ENCODE assay signal across 8 mouse cellular contexts in the genomic region with DNA sequence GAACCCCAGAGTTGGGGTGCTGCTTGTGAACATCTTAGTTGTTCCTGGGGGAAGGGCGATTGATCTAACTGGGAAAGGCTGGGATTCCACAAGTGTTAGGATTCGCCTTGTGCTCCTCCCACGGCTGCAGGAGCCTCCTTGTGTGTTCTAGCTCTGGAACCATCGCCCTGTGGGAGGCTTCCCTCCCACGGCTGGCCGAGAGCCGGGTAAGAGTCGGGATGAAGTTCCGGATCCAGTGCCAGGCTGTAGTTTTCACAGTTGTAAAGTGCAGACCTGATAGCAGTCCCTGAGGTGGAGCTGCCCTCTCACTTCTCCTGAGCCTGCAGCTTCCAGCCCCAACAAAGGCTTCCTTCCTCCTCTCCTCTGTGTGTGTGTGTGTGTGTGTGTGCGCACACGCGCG. TPM values are rescaled to one million over a fixed set of nuclear protein-coding genes. Genes with fewer than 3 reads are reported as not detected.
DNase-seq lines count a peak whose midpoint lies in the region; ATAC-seq and TF ChIP-seq lines count a peak whose summit lies in the region.

No protein-coding gene starts in this region.

- H3K9me3 ChIP-seq in hindbrain, embryonic 16.5 days (ENCODE audit: control insufficient read depth, low read length) = no peaks in the 10 kb centered on the region
- no peaks in the 10 kb centered on the region for H3K9me3 ChIP-seq in limb, embryonic 14.5 days (ENCODE audit: control insufficient read depth, low read length)

- no peak overlapping the region for H3K9ac ChIP-seq in hindbrain, embryonic 16.5 days (ENCODE audit: low read depth, low read length)
- H3K9ac ChIP-seq in limb, embryonic 14.5 days (ENCODE audit: low read depth, low read length, severe bottlenecking) = peak overlapping the region; percentile 43; the same call in 1 of the 2 replicates

- DNase-seq in adrenal gland, postnatal 10 days = peak; percentile 66
- DNase-seq in adrenal gland, postnatal 25 days = no peak
- DNase-seq in right cerebral cortex, adult 18-20 months = peak; percentile 85
- no peak for DNase-seq in right cerebral cortex, postnatal 14 days
- no peak for DNase-seq in limb, embryonic 14.5 days (ENCODE audit: low spot score)
- peak; percentile 74 for DNase-seq in right cerebral cortex, postnatal 25 days
- DNase-seq in cerebellum, postnatal 14 days = no peak

- TF ChIP-seq POLR2A in limb, embryonic 14.5 days (IDR thresholded peaks at IDR 0.05; ENCODE audit: borderline replicate concordance, extremely low read depth, insufficient read depth, insufficient read length) = no peak

- no peak for ATAC-seq in hindbrain, embryonic 16.5 days
- ATAC-seq in limb, embryonic 14.5 days (ENCODE audit: low FRiP score, low read depth) = no peak

- no peak overlapping the region for H3K4me3 ChIP-seq in hindbrain, embryonic 16.5 days (ENCODE audit: low read length)
- H3K4me3 ChIP-seq in limb, embryonic 14.5 days (replicated peaks; ENCODE audit: low read length) = no peak overlapping the region

- H3K4me2 ChIP-seq in hindbrain, embryonic 16.5 days (ENCODE audit: low read length) = peak overlapping the region; percentile 22
- H3K4me2 ChIP-seq in limb, embryonic 14.5 days (replicated peaks; ENCODE audit: low read depth, low read length, severe bottlenecking) = peak overlapping the region; percentile 77; the same call in 1 of the 2 replicates

- no peaks in the 10 kb centered on the region for H3K36me3 ChIP-seq in hindbrain, embryonic 16.5 days (ENCODE audit: control insufficient read depth, insufficient read depth, low read length)
- no peaks in the 10 kb centered on the region; the same call in none of the 2 replicates for H3K36me3 ChIP-seq in limb, embryonic 14.5 days (ENCODE audit: control insufficient read depth, insufficient read depth, low read length)

- H3K27ac ChIP-seq in hindbrain, embryonic 16.5 days (ENCODE audit: low read depth, low read length) = no peak overlapping the region
- no peak overlapping the region for H3K27ac ChIP-seq in limb, embryonic 14.5 days (replicated peaks; ENCODE audit: low read depth, low read length)

- 51% methylated on average over 13 of the region's 13 CpGs for WGBS in hindbrain, embryonic 16.5 days
- 65% methylated on average over 13 of the region's 13 CpGs for WGBS in limb, embryonic 14.5 days

- no peaks in the 10 kb centered on the region for H3K27me3 ChIP-seq in hindbrain, embryonic 16.5 days (replicated peaks; ENCODE audit: control insufficient read depth, insufficient read depth, low read length)
- H3K27me3 ChIP-seq in limb, embryonic 14.5 days (ENCODE audit: control insufficient read depth, insufficient read depth, low read length) = no peaks in the 10 kb centered on the region

- peaks cover 22% of the 10 kb centered on the region for H3K4me1 ChIP-seq in hindbrain, embryonic 16.5 days (ENCODE audit: control insufficient read depth, insufficient read depth, low read depth, low read length)
- peaks cover 23% of the 10 kb centered on the region; the same call in 1 of the 2 replicates for H3K4me1 ChIP-seq in limb, embryonic 14.5 days (ENCODE audit: control insufficient read depth, insufficient read depth, low read length)

RNA-seq across cellular contexts. Expression of gene Zfyve21, which starts 2.6 kb away (rescaled TPM):
- total RNA-seq in adrenal gland, postnatal 10 days (2021) = 10 to 100 TPM; 80.6 to 96.3 TPM
- total RNA-seq in adrenal gland, postnatal 25 days (2021) = 99.4 and 105 TPM in 2 replicates
- polyA plus RNA-seq in hindbrain, embryonic 16.5 days (2015; fragmentation: Nextera tagmentation; extraction: Ambion mirVana) = 44.7 and 46.9 TPM in 2 replicates
- 102 and 114 TPM in 2 replicates for polyA plus RNA-seq in limb, embryonic 14.5 days (2012; rRNA removed)
- 110 and 119 TPM in 2 replicates for polyA plus RNA-seq in limb, embryonic 14.5 days (2014; fragmentation: Nextera tagmentation; extraction: Ambion mirVana)

RNA-seq across cellular contexts. Expression of gene Xrcc3, which starts 2.9 kb away (rescaled TPM):
- total RNA-seq in adrenal gland, postnatal 10 days (2021) = 10 to 100 TPM; 21.4 to 25.7 TPM
- 14.7 and 17.7 TPM in 2 replicates for total RNA-seq in adrenal gland, postnatal 25 days (2021)
- polyA plus RNA-seq in hindbrain, embryonic 16.5 days (2015; fragmentation: Nextera tagmentation; extraction: Ambion mirVana) = 3.3 and 4.2 TPM in 2 replicates
- 26.3 and 32.9 TPM in 2 replicates for polyA plus RNA-seq in limb, embryonic 14.5 days (2012; rRNA removed)
- polyA plus RNA-seq in limb, embryonic 14.5 days (2014; fragmentation: Nextera tagmentation; extraction: Ambion mirVana) = 10.1 and 12.4 TPM in 2 replicates

RNA-seq across cellular contexts. Expression of gene Klc1, which starts 57.9 kb away (rescaled TPM):
- 100 to 1,000 TPM in 1 of 2 experiments, 10 to 100 TPM in 1; 94.0 to 133 TPM for total RNA-seq in adrenal gland, postnatal 10 days (2021)
- 118 and 144 TPM in 2 replicates for total RNA-seq in adrenal gland, postnatal 25 days (2021)
- 630 and 654 TPM in 2 replicates for polyA plus RNA-seq in hindbrain, embryonic 16.5 days (2015; fragmentation: Nextera tagmentation; extraction: Ambion mirVana)
- 121 and 137 TPM in 2 replicates for polyA plus RNA-seq in limb, embryonic 14.5 days (2012; rRNA removed)
- polyA plus RNA-seq in limb, embryonic 14.5 days (2014; fragmentation: Nextera tagmentation; extraction: Ambion mirVana) = 104 and 110 TPM in 2 replicates

Comparison
In these comparisons a context has a peak if more than half of its experiments do, and no peak if none do; other contexts are left out.
1. DNase-seq: peak in adrenal gland, postnatal 10 days (single experiment), right cerebral cortex, adult 18-20 months (single experiment) and right cerebral cortex, postnatal 25 days (single experiment); none in adrenal gland, postnatal 25 days (single experiment), right cerebral cortex, postnatal 14 days (single experiment), limb, embryonic 14.5 days (single experiment) and cerebellum, postnatal 14 days (0 of 2).